Mouse (Mus musculus): ENCODE measurements around the gene Gm26938. TPM values are rescaled to one million over a fixed set of nuclear protein-coding genes. Genes with fewer than 3 reads are reported as not detected.
A peak's percentile ranks its signal among the peaks of the same experiment; 100 is the strongest.

Gene Gm26938
- polyA plus RNA-seq, 1 experiment from 2014 or later, result not detected

DNA sequence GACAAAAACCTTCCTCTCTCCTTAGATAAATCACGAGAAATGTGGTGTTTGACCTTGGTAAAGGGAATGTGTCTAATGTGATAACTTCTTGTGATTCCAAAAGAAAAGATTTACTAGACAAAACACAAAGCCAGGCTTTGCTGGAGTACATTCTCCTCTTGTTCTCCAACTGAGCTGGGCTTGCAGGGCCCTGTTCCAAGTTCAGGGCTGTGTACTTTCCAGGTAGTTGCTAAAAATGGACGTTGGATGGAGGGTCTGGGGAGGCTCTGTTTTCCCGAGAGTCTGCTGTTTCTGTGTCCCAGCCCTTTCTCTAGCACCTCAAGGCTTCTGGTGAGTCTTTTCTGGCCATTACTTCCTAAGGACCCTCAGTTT is 33.3 kb downstream of the Gm26938 start:
- Histone ChIP-seq H3K36me3 (ENCODE audit: control insufficient read depth, insufficient read depth) (no peaks in the 10 kb centered on the region), H3K9me3 (replicated peaks; ENCODE audit: control insufficient read depth, low read length) (no peaks in the 10 kb centered on the region), H3K4me3 (ENCODE audit: low read length) (peak overlapping the region; percentile 99), H3K27me3 (ENCODE audit: control insufficient read depth, insufficient read depth, low read length) (no peaks in the 10 kb centered on the region), H3K4me1 (ENCODE audit: control insufficient read depth, insufficient read depth, low read length) (peaks cover 59% of the 10 kb centered on the region), H3K9ac (ENCODE audit: low read length) (peak overlapping the region; percentile 96), H3K4me2 (ENCODE audit: low read depth, low read length) (peak overlapping the region; percentile 99), H3K27ac (ENCODE audit: low read length) (peak overlapping the region; percentile 93)
- ATAC-seq (replicated peaks; ENCODE audit: extremely low read depth, insufficient read depth, low FRiP score), result no peak
- WGBS, result 9% methylated on average over 3 of the region's 3 CpGs

DNA sequence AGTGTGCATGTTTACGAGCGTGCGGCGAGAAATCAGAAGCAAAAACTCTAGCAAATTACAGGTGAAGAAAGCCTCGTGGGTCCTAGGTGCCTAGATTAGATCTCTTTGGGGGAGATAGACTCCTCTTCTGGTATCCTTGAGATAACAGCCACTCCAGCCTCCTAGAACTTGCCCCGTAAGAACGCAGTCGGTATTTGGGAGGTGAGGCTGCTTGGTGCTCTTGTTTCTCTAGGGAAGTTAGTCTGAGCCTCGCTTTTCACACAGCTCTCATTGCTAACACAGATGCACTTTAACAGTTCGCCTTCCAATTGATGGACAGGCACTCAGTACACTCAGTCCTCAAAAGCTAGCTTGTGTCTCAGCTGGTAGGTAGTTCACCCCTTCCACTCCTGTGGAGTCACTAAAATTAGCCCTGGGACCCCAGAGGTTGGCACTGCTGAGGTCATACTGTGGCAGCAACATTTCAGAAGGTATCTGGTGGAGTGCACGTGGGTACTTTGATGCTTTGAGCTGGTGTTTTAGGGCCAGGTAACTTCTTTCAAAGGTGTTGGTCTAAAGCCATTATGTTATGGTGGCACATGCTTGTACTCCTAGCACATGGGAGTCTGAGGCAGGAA is 33.9 kb downstream of the Gm26938 start:
- WGBS, result 4% methylated on average over 11 of the region's 11 CpGs
- H3K27ac ChIP-seq (ENCODE audit: low read length), result peak overlapping the region; percentile 93
- peak overlapping the region; percentile 99 for H3K4me2 ChIP-seq (ENCODE audit: low read depth, low read length)
- H3K9me3 ChIP-seq (replicated peaks; ENCODE audit: control insufficient read depth, low read length), result no peaks in the 10 kb centered on the region
- peak overlapping the region; percentile 99 for H3K4me3 ChIP-seq (ENCODE audit: low read length)
- peaks cover 52% of the 10 kb centered on the region for H3K4me1 ChIP-seq (ENCODE audit: control insufficient read depth, insufficient read depth, low read length)
- no peaks in the 10 kb centered on the region for H3K36me3 ChIP-seq (ENCODE audit: control insufficient read depth, insufficient read depth)
- H3K9ac ChIP-seq (ENCODE audit: low read length), result peak overlapping the region; percentile 96
- no peaks in the 10 kb centered on the region for H3K27me3 ChIP-seq (ENCODE audit: control insufficient read depth, insufficient read depth, low read length)
- no peak for ATAC-seq (replicated peaks; ENCODE audit: extremely low read depth, insufficient read depth, low FRiP score)

DNA sequence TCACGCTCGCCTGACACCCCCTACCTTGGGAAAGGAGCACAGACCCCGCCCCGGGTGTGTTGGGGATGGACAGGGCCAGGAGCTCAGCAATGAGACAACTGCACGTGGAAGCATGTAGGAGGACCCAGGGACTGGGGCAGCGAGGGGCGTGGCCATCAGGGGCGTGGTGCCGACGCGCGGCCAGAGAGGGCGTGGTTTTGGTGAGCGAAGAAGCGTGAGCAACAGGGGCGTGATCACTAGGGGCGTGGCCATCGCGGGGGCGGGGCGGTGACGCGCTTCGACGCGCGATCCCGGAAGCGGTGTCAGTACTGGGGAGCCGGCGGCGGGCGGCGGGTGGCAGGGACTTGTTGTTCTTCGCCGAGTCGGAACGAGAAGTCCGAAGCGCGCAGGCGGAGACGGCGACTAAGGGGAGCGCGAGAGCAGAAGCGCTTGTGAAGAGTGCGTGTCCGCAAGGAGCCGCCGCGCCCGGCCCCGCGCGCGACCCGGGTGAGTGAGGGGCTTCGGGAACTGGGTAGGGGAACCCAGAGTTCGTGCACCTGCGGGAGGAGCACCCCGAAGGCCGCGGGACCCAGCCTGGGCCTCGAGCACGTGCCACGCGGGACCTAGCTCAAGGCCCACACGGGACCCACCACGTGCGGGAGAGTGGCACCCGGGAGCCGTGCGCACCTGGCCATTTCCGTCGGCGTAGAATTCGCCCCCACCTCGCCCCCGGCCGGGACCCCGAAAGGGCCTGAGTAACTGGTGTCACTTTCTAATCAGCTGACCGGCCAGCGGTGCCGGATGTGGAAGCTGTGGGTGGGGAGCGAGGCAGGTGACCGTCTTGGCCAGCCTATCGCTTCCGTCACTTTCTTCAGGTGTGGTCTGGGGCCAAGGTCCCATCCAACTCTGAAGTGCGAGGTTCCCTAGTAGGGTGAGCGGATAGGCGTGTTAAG is 34.7 kb downstream of the Gm26938 start, which contains the start of gene Mafk:
Mafk (plus strand) TSS at position 287 of the 932 bp plus-strand sequence.
- peak within 1 kb of the TSS; percentile 99 for H3K4me2 ChIP-seq (ENCODE audit: low read depth, low read length)
- peak within 1 kb of the TSS; percentile 93 for H3K27ac ChIP-seq (ENCODE audit: low read length)
- no peaks in the 10 kb centered on the region for H3K9me3 ChIP-seq (replicated peaks; ENCODE audit: control insufficient read depth, low read length)
- ATAC-seq (replicated peaks; ENCODE audit: extremely low read depth, insufficient read depth, low FRiP score), result peak; percentile 84
- no peaks in the 10 kb centered on the region for H3K36me3 ChIP-seq (ENCODE audit: control insufficient read depth, insufficient read depth)
- H3K4me3 ChIP-seq (ENCODE audit: low read length), result peak within 1 kb of the TSS; percentile 99
- H3K9ac ChIP-seq (ENCODE audit: low read length), result peak within 1 kb of the TSS; percentile 96
- no peaks in the 10 kb centered on the region for H3K27me3 ChIP-seq (ENCODE audit: control insufficient read depth, insufficient read depth, low read length)
- peaks cover 46% of the 10 kb centered on the region for H3K4me1 ChIP-seq (ENCODE audit: control insufficient read depth, insufficient read depth, low read length)
- WGBS, result under 1% methylated on average over 92 of the region's 92 CpGs

DNA sequence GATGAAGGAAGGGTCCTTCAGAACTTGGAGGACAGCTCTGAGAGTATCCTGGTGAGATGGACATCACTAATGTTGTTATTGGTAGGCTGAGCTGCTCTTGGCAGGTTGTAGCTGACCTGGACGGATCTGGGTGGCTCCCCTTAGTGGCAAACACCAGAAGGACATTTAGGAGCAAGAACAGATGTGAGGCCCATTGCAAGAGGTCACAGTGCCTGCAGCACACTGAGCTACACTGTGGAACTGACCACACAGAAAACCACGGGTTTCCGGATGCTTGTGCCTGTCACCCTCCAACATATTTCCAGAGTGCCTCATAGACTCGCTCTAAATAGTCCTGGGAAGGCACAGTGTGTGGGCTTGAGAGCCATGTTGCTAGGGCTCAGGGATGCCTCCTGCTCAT is 36.7 kb downstream of the Gm26938 start:
- Histone ChIP-seq H3K4me1 (ENCODE audit: control insufficient read depth, insufficient read depth, low read length) (peaks cover 26% of the 10 kb centered on the region), H3K4me3 (ENCODE audit: low read length) (no peak overlapping the region), H3K9ac (ENCODE audit: low read length) (no peak overlapping the region), H3K9me3 (replicated peaks; ENCODE audit: control insufficient read depth, low read length) (no peaks in the 10 kb centered on the region), H3K27ac (ENCODE audit: low read length) (no peak overlapping the region), H3K27me3 (ENCODE audit: control insufficient read depth, insufficient read depth, low read length) (no peaks in the 10 kb centered on the region), H3K36me3 (ENCODE audit: control insufficient read depth, insufficient read depth) (no peaks in the 10 kb centered on the region), H3K4me2 (ENCODE audit: low read depth, low read length) (no peak overlapping the region)
- 60% methylated on average over 4 of the region's 4 CpGs for WGBS
- no peak for ATAC-seq (replicated peaks; ENCODE audit: extremely low read depth, insufficient read depth, low FRiP score)

DNA sequence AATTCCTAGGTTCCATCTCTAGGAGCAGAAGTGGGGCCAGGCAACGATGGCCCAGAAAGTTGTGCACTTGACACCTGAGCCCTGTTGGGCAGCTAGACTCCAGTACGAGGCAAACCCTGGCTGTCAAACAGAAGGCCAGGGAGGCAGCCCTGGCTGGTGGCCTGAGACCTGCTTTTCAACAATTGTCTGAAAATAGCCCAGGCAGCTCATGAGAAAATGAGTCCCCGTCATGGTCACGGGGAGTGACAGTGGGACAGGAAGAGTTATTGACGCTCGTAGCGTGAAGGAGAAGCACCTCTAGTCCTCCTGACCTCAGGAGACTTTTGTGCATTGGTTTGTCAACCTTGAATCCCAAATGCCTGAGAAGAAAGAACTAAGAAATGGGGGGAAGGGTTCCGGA is 44.8 kb downstream of the Gm26938 start:
- Histone ChIP-seq H3K4me2 (ENCODE audit: low read depth, low read length) (no peak overlapping the region), H3K9me3 (replicated peaks; ENCODE audit: control insufficient read depth, low read length) (no peaks in the 10 kb centered on the region), H3K9ac (ENCODE audit: low read length) (no peak overlapping the region), H3K4me3 (ENCODE audit: low read length) (no peak overlapping the region), H3K27me3 (ENCODE audit: control insufficient read depth, insufficient read depth, low read length) (no peaks in the 10 kb centered on the region), H3K4me1 (ENCODE audit: control insufficient read depth, insufficient read depth, low read length) (no peaks in the 10 kb centered on the region), H3K36me3 (ENCODE audit: control insufficient read depth, insufficient read depth) (no peaks in the 10 kb centered on the region), H3K27ac (ENCODE audit: low read length) (no peak overlapping the region)
- 62% methylated on average over 8 of the region's 8 CpGs for WGBS
- ATAC-seq (replicated peaks; ENCODE audit: extremely low read depth, insufficient read depth, low FRiP score), result no peak

DNA sequence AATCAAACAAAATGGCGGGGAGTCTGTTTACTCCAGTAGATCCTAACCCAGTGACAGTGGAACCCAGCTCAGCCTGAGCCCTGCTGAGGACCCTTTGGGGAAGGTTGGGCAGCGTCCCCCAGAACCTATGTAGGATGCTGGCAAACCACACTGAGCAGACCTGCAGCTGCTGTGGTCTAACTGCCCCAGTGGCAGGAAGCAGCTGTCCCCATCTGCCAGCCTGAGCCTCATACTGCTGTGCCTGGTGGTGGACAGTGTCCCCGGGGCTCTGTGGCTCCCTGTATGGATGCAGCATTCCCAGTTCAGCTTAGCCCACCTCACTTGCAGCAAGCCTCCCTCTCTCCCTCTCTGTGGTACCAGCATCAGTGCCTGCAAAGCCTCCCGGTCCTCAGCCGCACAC is 49.2 kb downstream of the Gm26938 start:
- ATAC-seq (replicated peaks; ENCODE audit: extremely low read depth, insufficient read depth, low FRiP score), result peak; percentile 49
- WGBS, result 66% methylated on average over 5 of the region's 5 CpGs
- Histone ChIP-seq H3K27me3 (ENCODE audit: control insufficient read depth, insufficient read depth, low read length) (no peaks in the 10 kb centered on the region), H3K4me2 (ENCODE audit: low read depth, low read length) (no peak overlapping the region), H3K9ac (ENCODE audit: low read length) (no peak overlapping the region), H3K36me3 (ENCODE audit: control insufficient read depth, insufficient read depth) (peaks cover 12% of the 10 kb centered on the region), H3K9me3 (replicated peaks; ENCODE audit: control insufficient read depth, low read length) (no peaks in the 10 kb centered on the region), H3K27ac (ENCODE audit: low read length) (peak overlapping the region; percentile 36; the same call in 1 of the 2 replicates), H3K4me1 (ENCODE audit: control insufficient read depth, insufficient read depth, low read length) (peaks cover 8% of the 10 kb centered on the region), H3K4me3 (ENCODE audit: low read length) (no peak overlapping the region)

DNA sequence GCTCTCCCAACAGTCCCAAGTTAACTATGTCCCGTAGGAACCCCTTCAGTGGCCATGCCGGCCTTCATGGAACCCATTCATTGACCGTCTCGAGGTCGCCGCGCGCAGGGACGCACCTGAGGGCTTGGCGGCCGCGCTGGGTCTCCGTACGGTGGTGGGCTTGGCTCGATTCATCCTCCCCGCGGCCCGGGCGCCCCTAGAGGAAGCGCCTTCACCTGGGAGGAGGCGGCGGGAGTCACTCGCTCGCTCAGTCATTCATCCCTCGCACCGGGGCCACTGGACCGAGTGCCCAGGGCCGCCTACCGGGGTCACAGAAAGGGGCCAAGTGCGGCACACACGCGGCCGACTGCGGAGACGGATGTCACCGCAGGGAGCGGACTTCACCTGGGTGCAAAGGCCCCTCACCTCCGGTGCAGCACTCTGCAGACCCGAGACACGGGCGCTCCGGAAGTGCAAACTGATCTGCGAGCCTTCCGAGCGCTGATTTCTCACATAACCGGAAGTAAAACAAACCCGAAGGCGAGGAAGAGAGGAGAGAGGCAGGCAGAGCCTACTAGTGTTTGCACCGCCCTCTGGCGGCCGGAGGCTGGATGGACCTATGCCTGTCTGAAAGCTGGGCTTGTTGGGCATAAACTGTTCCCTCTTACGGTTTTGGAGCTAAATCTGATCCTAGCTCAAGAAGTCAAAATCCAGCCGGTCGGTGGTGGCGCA is 50.8 kb downstream of the Gm26938 start, which contains the start of gene Ints1:
Ints1 (minus strand) TSS at position 459 of the 711 bp plus-strand sequence.
- under 1% methylated on average over 55 of the region's 55 CpGs for WGBS
- peak within 1 kb of the TSS; percentile 97 for H3K4me3 ChIP-seq (ENCODE audit: low read length)
- peak within 1 kb of the TSS; percentile 93 for H3K9ac ChIP-seq (ENCODE audit: low read length)

DNA sequence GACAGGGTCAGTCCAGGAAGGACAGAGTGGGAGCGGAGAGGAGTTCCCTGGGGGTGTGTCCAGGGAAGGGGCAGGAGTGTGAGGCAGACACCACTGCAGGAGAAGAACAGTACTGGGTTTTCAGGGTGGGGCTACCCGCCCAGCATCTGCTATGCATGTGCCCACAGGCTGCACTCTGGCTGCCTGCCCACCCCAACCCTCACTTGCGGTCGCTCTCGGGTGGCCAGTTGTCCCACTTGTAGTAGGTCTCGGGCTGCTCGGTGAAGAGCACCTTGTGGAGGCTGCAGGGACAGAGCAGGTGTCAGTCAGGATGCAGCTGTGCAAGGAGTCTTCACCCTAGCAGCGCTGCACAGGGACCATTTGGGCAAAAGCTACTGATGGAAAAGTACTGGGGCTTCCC is 58.0 kb downstream of the Gm26938 start:
- H3K4me2 ChIP-seq (ENCODE audit: low read depth, low read length), result no peak overlapping the region
- H3K9ac ChIP-seq (ENCODE audit: low read length), result no peak overlapping the region
- H3K9me3 ChIP-seq (replicated peaks; ENCODE audit: control insufficient read depth, low read length), result no peaks in the 10 kb centered on the region
- H3K36me3 ChIP-seq (ENCODE audit: control insufficient read depth, insufficient read depth), result peaks cover 63% of the 10 kb centered on the region
- WGBS, result 90% methylated on average over 8 of the region's 8 CpGs
- H3K27ac ChIP-seq (ENCODE audit: low read length), result no peak overlapping the region
- no peak for ATAC-seq (replicated peaks; ENCODE audit: extremely low read depth, insufficient read depth, low FRiP score)
- H3K4me1 ChIP-seq (ENCODE audit: control insufficient read depth, insufficient read depth, low read length), result no peaks in the 10 kb centered on the region
- H3K4me3 ChIP-seq (ENCODE audit: low read length), result no peak overlapping the region
- no peaks in the 10 kb centered on the region for H3K27me3 ChIP-seq (ENCODE audit: control insufficient read depth, insufficient read depth, low read length)

More for the DNA sequence above, 50.8 kb downstream of the Gm26938 start, which contains the start of gene Ints1:
- Histone ChIP-seq H3K27me3 (ENCODE audit: control insufficient read depth, insufficient read depth, low read length) (no peaks in the 10 kb centered on the region), H3K36me3 (ENCODE audit: control insufficient read depth, insufficient read depth) (peaks cover 27% of the 10 kb centered on the region), H3K4me1 (ENCODE audit: control insufficient read depth, insufficient read depth, low read length) (peaks cover 8% of the 10 kb centered on the region), H3K9me3 (replicated peaks; ENCODE audit: control insufficient read depth, low read length) (no peaks in the 10 kb centered on the region), H3K27ac (ENCODE audit: low read length) (peak within 1 kb of the TSS; percentile 46; the same call in 1 of the 2 replicates), H3K4me2 (ENCODE audit: low read depth, low read length) (peak within 1 kb of the TSS; percentile 92)
- ATAC-seq (replicated peaks; ENCODE audit: extremely low read depth, insufficient read depth, low FRiP score), result peak; percentile 85
